Comparison of ENCODE assay signal across 14 mouse cellular contexts in the genomic region with DNA sequence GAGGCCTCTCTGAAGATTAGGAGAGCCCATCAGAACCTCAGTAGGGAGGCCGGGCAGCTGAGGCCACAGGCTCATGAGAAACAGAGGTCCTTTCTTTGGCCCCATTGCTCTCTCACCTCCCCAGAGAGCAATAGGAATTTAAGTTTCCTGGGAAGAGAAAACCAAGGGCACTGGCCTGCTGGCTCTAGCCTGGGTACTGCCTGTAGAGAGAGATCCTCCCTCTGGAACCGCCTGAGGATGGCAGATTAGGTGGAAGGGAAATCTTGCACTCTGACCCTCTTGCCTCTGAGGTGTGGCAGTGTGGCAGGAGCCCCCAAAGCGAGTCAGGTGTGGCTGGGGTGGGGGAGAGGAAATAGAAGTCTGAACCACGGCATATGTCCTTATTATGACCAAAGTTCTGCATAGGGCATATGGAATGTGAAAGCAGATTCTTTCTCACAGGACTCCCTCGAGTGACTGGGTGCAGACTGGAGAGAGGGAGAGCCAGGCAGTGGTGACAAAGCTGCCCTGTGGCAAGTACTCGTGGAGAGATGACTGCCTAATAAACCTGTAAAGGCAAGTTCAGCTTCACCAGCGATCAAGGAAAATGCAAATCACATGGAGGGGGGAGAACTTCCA. TPM values are rescaled to one million over a fixed set of nuclear protein-coding genes. Genes with fewer than 3 reads are reported as not detected.
DNase-seq lines count a peak whose midpoint lies in the region; ATAC-seq lines count a peak whose summit lies in the region.
"Had no signal": no experiment of that assay in that cellular context is flagged by ENCODE, and none has a peak within 500 bp of the region (broad histone marks: within the 10 kb centered on the region; RNA-seq: fewer than 3 reads in every experiment).

No protein-coding gene starts in this region.

- peak overlapping the region; percentile 70 for H3K27ac ChIP-seq in heart, embryonic 11.5 days (ENCODE audit: low read depth, low read length)
- peak overlapping the region; percentile 61 for H3K27ac ChIP-seq in intestine, embryonic 16.5 days (ENCODE audit: low read length)

- intact Hi-C loops in heart, postnatal 10 days (cut with DNase I), result no loop called here

- H3K4me1 ChIP-seq in heart, embryonic 11.5 days (ENCODE audit: control insufficient read depth, insufficient read depth, low read length), result peaks cover 48% of the 10 kb centered on the region
- peaks cover 46% of the 10 kb centered on the region for H3K4me1 ChIP-seq in intestine, embryonic 16.5 days (ENCODE audit: control insufficient read depth, insufficient read depth, low read length)

- no peak for DNase-seq in heart, postnatal 10 days
- DNase-seq in 3T3-L1 (ENCODE audit: low read depth, low spot score), result peak; percentile 62
- peak; percentile 42 for DNase-seq in NIH3T3 (ENCODE audit: low read depth)
- DNase-seq in embryo, embryonic 10 days (ENCODE audit: low spot score), result no peak
- DNase-seq in kidney, adult 9 months, result no peak
- DNase-seq: cerebellum, adult 11 months; cerebellum, postnatal 25 days; lung, postnatal 14 days; right cerebral cortex, postnatal 4 days had no signal

- H3K9ac ChIP-seq in heart, embryonic 11.5 days (ENCODE audit: low read depth, low read length), result 0 out of 2 replicates have a peak overlapping the region, but pooled peaks have one; percentile 16
- H3K9ac ChIP-seq in intestine, embryonic 16.5 days (ENCODE audit: low read depth, low read length), result 0 out of 2 replicates have a peak overlapping the region, but pooled peaks have one; percentile 1

- H3K9me3 ChIP-seq in heart, embryonic 11.5 days (replicated peaks; ENCODE audit: control insufficient read depth, low read length), result no peaks in the 10 kb centered on the region
- no peaks in the 10 kb centered on the region for H3K9me3 ChIP-seq in intestine, embryonic 16.5 days (ENCODE audit: control insufficient read depth, low read length)

- no peak for ATAC-seq in heart, embryonic 11.5 days (replicated peaks; ENCODE audit: insufficient number of reproducible peaks, low FRiP score, low TSS enrichment)
- ATAC-seq in intestine, embryonic 16.5 days, result peak; percentile 61
- ATAC-seq: inflammation-experienced regulatory T-cells, adult 6 months; Patski had no signal

- no peak overlapping the region for H3K4me2 ChIP-seq in heart, embryonic 11.5 days
- H3K4me2 ChIP-seq in intestine, embryonic 16.5 days (ENCODE audit: low read depth, low read length), result 0 out of 2 replicates have a peak overlapping the region, but pooled peaks have one; percentile 14

- no peaks in the 10 kb centered on the region for H3K27me3 ChIP-seq in heart, embryonic 11.5 days (ENCODE audit: control insufficient read depth, insufficient read depth, low read length)
- H3K27me3 ChIP-seq in intestine, embryonic 16.5 days (replicated peaks; ENCODE audit: control insufficient read depth, insufficient read depth, low read length), result no peaks in the 10 kb centered on the region
- H3K27me3 ChIP-seq: CH12.LX, Patski had no signal

- no peaks in the 10 kb centered on the region for H3K36me3 ChIP-seq in heart, embryonic 11.5 days (ENCODE audit: control insufficient read depth, insufficient read depth, low read length)
- H3K36me3 ChIP-seq in intestine, embryonic 16.5 days (ENCODE audit: control insufficient read depth, insufficient read depth, low read length), result no peaks in the 10 kb centered on the region

- 37% methylated on average over 7 of the region's 7 CpGs for WGBS in heart, embryonic 11.5 days (ENCODE audit: insufficient replicate concordance)
- 38% methylated on average over 7 of the region's 7 CpGs for WGBS in intestine, embryonic 16.5 days

- no peak overlapping the region for H3K4me3 ChIP-seq in heart, embryonic 11.5 days (ENCODE audit: low read depth, low read length)
- no peak overlapping the region for H3K4me3 ChIP-seq in intestine, embryonic 16.5 days (ENCODE audit: low read length)

RNA-seq across cellular contexts. Expression of gene Atp2a2, which starts 17.1 kb away (rescaled TPM):
- polyA plus RNA-seq in heart, embryonic 11.5 days (2014; fragmentation: Nextera tagmentation; extraction: Ambion mirVana), result 255 and 272 TPM in 2 replicates
- total RNA-seq in heart, postnatal 10 days (2021), result 1,000 to 10,000 TPM; 7,820 to 7,948 TPM
- polyA plus RNA-seq in intestine, embryonic 16.5 days (2015; fragmentation: Nextera tagmentation; extraction: Ambion mirVana), result 20.4 and 27.2 TPM in 2 replicates

Comparison
In these comparisons a context has a peak if more than half of its experiments do, and no peak if none do; other contexts are left out.
1. DNase-seq: peak in 3T3-L1 (single experiment) and NIH3T3 (single experiment); none in heart, postnatal 10 days (0 of 2), embryo, embryonic 10 days (single experiment) and kidney, adult 9 months (single experiment).